Mouse (Mus musculus) urinary bladder, adult 2 months (tissue): ENCODE results near the gene Nipa2. TPM values are rescaled to one million over a fixed set of nuclear protein-coding genes. Genes with fewer than 3 reads are reported as not detected.

ENCODE experiments used
- DNase-seq: peaks from one replicate; pipeline ENCODE4 v3.0.0; 2022; ENCODE audit warnings: low spot score
- polyA plus RNA-seq: library from polyadenylated mRNA; depleted of rRNA; stranded (reverse); fragments of >200 nt; gene quantifications from 2 replicates; pipeline ENCODE4 v1.2.3, GENCODE M21; 2012; rRNA removed

Gene Nipa2
- 31.4 and 32.8 TPM in 2 replicates for polyA plus RNA-seq

DNA sequence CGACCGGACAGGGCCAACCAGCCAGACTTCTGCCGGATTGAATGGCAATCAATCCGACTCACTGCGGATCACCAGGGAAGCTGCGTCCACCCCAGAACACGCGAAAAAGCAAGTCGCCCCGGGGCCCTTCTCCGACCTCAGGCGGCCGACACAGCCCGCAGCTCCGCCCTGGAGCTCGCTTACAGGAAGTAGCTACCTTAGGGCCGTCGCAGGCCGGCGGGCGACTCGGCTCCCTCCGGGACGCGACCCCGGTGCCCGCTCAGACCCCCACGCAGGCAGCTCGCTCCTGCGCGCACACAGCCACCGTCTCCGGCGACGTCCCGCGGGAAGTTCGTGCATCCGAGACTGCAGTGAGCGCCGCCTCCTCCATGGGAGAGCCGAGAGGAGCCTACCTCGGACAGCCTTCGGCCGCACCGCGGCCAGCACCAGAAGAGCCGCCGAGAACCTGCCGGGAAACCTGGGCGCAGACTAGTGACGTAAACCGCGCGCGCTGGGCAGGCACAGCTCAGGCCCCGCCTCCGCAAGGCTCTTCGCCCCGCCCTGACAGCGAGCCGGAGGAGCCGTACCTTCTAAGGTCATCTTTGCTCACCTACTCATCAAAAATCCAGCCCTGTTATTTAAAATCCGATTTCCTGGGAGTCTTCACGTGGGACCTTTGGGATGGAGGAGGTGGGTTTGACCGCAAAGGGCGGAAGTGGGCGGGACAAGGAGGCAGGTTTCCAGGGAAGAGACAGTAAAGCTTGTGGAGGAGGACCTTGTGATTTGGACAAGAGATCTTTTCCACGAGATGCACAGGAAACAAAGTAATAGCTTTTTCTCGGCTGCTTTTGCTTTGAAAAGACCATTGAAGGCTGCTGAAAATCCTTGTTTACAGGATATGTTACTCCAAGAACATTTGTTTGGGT is at the start of gene Nipa2:
TSS of gene Nipa2 (minus strand) at position 473 of the 905 bp plus-strand sequence.
- DNase-seq, result peak; percentile 96

DNA sequence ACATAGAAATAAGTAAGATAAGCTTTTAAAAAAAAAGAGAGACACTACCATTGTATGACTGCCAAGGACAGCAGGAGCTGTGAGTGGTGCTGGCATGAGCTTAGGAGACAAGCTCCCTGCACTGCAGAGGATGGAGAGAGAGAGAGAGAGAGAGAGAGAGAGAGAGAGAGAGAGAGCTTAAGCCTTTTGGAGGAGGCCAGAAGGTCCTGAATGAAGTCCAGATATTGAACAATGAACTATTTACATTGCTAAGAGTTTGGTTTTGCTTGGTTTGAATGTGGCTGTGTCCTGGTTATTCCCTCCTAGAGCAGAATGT is 48.7 kb upstream of the Nipa2 start:
- no peak for DNase-seq

DNA sequence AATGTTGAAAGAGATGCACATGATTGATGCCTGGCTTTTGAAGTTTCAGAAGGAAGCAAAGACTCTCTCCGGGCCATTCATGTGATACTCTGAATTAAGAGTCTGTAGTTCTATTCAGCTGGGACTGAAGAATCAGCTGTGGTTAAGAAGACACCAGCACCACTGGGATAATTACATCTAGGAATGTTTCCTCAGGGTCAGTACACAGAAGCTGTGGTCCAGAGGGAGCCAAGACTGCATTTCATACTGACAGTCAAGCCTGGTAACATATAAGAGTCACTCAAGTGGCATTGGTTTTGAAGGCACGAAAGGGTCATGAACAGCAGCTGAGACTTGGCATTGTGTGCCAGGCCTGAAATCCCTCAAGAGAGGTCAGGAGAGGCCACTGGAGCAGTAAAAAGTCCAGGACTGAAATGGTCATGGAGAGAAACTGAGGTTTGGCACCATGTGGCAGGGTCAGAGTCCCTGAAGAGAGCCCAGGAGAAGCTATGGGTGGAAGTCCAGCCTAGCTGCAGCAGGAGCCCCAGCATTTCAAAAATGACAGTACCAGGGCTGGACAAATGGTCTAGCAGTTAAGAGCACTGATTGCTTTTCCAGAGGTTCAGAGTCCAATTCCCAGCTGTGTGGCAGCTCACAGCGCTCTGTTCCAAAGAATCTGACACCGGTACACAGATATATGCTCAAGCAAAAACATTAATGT is 48.2 kb upstream of the Nipa2 start:
- DNase-seq, result no peak

DNA sequence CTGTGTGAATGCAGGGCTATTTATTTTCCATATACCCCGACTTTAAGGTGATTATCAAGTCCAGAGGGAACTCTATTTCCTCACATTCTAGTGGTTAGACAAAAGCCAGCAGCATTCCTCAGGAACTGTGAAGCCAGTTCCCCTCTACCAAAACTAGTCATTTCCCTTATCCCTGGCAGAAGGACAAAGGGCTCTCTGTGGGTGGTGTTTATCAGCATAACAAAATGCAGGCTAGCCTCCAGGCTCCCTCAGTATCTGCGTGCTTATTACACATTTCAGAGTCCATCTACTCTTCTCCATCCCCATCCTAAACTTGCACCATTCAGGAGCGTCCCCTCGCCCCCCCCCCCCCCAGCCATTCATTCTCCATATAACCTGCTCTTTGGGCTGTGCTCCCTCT is 36.7 kb upstream of the Nipa2 start:
- no peak for DNase-seq

DNA sequence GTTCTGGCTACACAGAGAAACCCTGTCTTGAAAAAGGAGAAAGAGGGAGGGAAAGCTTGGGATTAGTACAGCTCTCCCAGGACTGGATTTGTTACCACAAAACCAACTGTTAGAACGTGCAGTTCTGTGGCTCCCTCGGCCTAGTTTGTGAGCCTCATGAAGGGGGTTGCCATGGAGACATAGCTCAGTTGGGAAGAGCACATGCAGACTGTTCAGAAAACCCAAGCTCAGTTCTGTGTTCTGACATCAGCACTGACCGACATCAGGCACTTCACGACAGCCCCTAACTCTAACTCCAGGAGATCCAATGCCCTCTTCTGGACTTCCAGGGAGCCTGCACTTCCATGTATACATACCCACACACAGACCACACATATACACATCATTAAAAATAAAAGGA is 32.7 kb upstream of the Nipa2 start:
- no peak for DNase-seq

DNA sequence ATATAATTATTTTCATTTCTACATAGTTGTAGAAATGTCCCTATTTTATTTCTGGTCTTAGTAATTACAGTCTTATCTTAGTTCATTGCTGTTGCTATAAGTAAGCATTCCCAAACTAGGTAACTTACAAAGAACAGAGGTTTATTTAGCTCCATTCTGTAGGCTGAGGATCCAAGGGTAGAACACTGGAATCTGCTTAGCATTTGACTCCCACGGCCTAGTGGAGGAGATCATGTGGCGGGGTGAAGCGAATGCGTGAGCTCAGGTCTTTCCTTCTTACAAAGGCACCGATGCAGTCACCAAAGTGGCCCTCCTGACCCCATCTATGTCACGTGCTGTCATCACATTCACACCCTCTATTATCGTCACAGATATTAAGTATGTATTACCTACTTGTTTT is 29.6 kb upstream of the Nipa2 start:
- no peak for DNase-seq

DNA sequence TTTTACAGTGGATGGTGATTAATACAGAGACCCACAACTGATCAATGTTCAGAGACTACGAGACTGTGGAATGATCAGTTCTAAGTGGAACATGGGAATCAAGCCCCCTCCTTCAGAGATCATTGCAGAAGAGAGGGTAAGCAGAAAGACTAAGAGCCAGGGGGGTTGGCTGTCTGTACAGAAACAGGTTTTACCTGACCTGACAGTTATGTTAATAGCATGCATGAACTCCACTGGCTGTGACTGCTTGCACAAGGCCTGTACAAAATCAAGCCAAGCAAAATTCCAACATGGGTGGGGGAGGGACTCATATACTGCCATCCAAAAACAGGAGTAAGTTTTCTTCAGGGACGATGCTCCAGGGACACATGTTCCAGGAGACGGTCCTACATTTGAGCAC is 28.9 kb upstream of the Nipa2 start:
- no peak for DNase-seq

DNA sequence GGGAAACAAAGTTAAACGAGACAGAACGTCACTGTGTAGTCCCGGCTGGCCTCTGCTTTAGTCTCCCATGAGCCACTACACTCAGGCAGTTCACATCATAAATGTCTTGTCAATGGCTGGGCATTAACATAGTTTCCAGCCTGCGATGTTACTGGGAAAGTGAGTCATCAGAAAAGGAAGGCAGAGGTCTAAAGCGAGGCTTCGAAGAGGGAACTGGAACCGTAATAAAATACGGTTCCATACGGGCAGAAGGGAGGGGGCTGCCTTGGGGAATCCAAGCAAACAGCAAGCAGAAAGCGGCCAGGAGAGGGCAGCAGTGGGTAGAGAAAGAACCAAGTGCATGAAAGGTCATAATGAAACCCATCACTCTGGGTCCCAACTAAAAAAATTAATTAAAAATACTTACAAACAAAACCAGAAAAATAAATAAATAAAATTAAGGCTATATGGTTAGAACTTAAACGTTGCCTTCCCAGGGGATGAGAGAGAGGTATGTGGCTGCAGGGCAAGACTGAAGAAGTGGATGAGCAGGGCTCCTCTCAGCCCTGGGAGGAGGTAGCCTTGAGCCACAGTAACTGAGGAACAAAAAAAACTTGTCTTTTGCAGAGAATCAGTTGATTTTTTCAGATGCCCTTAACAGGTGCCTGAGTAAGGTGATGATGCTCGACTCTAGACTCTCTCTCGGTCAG is 24.4 kb upstream of the Nipa2 start:
- DNase-seq, result peak; percentile 36

DNA sequence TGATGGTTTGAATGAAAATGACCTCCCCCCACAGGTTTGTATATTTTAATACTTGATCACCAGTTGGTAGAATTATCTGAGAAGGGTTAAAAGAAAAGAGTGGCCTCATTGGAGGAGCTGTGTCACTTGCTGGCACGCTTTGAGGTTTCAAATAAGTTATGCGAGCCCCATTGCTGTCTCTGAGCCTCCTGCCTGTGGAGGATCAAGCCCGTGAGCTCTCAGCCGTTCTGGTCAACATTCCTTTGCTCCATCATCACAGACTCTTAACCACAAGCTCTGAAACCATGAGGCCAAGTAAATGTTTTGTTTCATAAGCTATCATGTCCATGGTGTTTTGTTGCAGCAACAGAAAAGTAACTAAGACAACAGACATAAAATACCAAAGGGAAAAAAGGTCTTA is 22.5 kb upstream of the Nipa2 start:
- DNase-seq, result no peak

DNA sequence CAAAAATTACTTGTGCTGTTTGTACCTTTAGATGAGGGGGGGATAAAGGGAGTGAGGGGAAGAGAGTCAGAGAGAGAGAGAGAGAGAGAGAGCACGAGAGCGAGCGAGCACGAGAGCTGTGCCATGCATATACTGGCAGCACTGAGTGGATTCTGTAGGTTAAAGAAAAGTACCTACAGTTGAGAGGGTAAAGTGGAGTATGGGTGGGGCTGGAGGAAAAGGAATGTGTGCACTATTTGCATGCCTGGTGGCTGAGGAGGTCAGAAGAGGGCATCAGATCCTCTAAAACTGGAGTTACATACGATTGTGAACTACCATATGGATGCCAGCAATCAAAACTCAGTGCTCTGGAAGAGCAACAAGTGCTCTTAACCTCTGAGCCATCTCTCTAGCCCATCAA is 20.8 kb upstream of the Nipa2 start:
- DNase-seq, result no peak

DNA sequence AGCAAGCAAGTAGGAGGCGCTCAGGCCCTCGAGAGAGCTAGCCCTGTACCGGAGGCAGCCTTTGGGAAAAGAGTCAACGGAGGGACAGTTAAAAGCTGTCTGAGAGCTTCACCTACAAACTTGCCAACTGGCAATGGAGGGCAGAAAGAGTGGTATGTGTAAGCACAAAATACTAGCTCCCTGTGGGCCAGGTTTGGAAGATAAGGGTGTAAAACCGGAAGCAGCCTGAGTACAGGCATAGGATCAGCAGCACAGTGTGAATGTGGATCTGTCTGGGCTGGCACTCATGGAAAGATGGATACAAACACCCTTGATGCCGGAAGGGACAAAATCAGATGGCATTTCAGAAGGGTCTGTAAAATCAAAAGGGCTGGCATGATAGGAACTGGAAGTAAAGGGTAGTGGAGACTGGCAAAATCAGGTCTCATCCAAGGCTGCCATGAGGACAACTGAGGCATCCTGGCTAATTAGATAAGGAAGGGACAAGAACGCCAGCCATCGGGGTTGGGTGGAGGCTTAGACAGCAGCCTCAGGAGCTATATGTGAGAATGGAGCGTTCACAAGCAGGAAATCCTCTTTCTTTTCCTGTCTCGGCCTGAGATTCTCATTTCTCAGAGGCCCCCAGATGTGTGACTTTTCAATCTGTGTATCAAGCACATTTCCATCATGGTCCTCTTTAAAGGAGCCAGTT is 19.9 kb upstream of the Nipa2 start:
- no peak for DNase-seq

DNA sequence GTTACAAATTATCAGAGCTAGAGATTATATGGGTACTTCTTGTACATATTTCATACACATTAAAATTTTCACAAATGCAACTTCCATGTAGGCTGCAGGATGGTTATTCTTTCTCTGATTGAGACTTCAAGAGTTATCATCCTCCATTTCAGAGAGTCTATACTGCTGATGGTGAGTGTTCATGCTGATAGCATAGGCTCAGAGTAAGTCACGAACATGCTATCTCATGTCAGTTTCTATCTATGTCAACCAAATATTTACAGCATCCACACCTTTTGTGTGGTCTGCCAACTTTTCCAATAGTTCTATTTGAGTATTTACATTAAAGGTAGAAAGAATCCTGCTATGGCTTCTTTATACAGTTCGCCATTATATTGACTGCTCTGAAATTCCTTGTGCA is 19.2 kb upstream of the Nipa2 start:
- DNase-seq, result no peak

DNA sequence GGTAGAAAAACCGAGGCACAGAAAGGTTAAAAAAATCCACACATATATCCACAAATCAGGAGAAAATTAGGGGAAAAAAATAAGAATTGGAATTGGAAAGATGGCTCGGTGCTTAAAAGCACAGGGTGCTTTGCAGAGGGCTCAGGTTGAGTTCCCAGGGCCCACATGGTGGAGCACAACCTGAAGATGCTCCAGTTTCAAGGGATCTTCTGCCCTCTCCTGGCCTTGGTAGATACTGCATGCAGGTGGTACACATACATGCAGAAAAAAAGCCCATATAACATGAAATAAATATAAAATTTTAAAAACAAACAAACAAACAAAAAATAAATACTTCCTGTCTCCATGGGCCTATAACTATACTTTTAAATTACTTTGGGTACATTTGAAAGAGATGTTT is 12.2 kb upstream of the Nipa2 start:
- DNase-seq, result no peak

DNA sequence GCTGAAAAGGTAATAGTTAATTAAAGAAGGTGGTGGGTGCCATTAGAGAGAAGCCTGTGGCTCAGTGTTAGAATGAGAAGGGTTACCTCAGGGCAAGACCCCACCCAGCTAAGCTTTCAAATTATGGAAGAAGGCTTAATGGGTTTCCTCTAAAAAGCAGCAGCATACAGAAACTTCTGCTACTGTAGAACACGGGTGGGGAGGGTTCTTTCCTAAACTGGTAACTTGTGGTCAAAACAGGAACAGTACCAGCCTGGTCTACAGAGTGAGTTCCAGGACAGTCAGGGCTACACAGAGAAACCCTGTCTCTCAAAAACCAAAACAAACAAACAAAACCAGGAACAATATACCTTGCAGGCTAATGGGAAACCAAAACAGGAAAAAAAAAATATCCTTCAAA is 7.1 kb upstream of the Nipa2 start:
- DNase-seq, result no peak

DNA sequence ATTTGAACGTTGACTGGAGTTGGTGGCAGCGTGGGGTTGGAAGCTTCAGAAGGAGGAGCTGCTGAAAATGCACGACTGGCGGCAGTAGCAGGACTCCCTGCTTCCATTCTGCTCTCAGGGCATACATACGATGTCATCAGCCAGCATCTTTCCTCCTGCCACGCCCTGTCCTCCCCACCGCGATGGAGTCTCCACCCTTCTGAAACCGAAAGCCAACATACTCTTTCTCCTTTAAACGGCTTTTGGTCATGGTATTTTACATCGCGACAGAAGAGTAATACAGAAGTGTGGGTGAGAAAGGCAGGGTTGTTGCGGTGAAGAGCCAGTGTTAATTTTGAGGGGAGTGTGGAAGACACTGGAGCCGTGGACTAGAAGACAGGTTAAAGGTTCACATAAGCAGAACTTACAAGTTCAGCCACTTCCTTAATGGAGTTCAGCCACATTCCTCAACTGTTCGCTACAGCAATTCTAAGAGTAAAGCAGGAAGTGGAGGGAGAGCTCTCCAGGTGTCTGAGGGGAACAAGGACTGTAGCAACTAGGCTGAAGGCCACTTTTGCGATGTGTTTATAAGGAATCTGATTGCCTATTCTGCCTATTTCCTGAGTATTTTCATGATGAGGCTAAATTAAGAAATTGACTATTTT is 6.1 kb upstream of the Nipa2 start:
- DNase-seq, result no peak

DNA sequence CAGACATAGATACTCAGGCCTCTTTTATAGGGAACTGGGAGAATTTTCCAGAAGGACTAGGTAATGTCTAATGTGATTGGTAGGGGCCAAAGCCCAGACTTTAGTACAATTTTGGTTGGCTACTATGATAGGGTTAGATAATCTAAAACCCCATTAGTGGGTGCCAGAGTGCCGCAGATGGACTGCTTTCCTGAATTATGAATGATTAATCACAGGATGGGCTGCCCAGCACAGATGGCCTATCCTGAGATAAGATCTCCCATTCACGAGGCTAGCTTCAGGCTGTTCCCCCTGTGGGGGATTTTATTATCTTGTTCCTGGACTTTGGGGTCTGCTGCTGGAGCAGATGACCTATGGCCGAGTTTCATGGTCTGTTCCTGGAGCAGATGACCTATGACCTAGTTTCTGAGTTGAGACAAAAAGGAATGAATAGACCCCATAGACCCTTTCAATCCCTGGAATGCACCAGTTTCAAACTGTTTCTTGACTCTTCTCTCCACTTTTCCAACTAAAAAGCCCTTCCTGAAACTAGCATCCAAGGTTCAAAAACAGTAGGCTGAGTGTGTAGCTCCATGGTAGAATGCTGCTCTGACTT is 4.7 kb upstream of the Nipa2 start:
- DNase-seq, result no peak

DNA sequence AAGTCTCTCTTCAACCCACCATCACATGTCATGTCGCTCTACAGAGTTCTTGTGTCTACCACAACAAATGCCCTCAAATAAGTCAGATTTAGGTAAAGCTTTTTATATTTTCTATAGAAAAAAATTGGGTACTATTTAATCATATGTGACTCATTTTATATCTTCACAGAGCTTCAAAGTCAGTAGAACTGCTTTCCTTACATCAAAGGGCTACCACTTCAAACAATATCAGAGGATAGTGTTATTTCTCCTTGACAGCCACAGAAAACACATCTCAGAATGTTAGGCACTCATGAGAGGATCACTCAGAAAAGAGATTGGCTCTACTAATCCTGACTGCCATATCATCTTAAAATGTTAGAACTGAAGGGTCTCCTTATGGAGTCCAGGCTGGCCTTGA is 1.8 kb downstream of the Nipa2 start:
- no peak for DNase-seq

DNA sequence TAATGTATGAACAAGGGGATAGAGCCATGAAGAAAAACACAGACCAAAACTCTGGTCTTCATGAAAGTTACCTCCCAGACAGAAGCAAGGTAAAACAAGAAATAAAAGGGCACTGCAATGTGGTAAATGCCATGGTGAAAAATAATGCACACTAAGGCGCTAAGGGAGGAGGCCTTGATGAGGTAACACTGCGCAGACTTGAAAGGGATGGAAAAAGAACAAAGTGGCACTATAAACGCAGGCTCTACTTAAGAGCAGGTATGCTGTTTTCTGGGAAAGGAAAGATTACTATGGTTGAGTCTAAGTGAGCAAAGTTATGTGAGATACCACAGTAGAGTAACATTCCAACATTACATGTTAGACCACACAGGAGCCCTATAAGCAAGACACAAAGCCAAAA is 2.5 kb downstream of the Nipa2 start:
- DNase-seq, result no peak

DNA sequence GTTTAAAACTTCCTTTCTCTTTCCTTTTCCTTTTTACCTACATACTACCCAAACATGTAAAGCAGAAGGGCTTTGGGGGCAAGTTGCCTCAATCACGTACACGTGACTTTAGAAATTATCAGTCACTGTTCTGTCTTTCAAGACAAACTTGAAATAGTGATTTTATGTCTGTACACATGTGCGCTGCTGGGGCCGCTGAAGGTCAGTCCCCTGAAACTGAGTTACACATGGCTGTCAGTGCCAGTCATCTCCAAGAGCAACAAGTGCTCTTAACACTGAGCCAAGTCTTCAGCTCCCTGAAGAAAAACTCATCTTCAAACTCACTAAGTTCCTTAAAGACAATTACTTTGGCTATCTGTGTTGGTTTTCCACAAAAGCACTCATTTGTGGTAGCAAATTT is 4.4 kb downstream of the Nipa2 start:
- DNase-seq, result no peak

DNA sequence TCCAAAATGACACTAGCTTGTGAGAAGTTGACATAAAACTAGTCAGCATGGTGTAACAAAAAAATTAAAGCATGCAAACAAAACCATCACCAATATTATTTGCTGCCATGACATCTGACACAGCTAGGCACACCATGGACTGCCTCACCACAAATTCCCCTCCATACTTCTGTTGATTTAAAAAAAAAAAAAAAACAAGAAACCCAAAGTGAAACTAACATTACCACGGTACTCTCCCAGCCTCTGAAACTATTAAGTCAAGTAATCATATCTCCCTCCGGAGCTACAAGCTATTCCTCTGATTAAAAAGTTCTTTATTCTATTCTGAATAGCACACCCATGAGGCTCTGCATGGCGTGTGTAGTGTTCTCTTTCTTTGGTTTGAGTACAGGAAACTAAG is 5.1 kb downstream of the Nipa2 start:
- no peak for DNase-seq

DNA sequence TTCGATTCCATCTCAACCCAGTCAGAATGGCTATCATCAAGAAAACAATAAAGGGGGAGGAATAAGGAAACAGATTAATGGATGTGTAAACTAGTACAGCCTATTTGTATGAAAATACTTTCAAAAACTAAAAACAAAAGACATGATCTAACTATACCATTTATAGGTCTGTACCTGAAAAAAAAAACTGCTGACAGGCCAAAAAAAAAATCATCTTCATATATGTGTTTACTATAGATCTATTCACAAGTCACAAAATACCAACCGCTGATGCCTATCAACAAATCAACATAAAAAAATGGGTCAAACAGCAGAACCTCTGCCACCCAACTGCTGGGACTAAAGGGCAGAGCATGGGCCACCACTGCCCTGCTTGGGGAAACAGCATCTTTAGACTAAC is 6.2 kb downstream of the Nipa2 start:
- no peak for DNase-seq
